Mouse (Mus musculus) mesoderm, embryonic 11.5 days (tissue): ENCODE measurements around the gene Suds3.
A peak's percentile ranks its signal among the peaks of the same experiment; 100 is the strongest.

Source experiments
- DNase-seq: peaks from one replicate; pipeline ENCODE4 v3.0.0-alpha.2; 2012; ENCODE audit warnings: low read depth, low spot score

Gene Suds3

GRCm38 (mm10) chr5:117114581-117115192 is 1.2 kb downstream of the Suds3 start:
- no peak for DNase-seq

GRCm38 (mm10) chr5:117113330-117113729 is 2.6 kb downstream of the Suds3 start:
- no peak for DNase-seq

GRCm38 (mm10) chr5:117111774-117112112 is 4.2 kb downstream of the Suds3 start:
- DNase-seq = no peak

GRCm38 (mm10) chr5:117111064-117111773 is 4.7 kb downstream of the Suds3 start:
- no peak for DNase-seq

GRCm38 (mm10) chr5:117109522-117109921 is 6.4 kb downstream of the Suds3 start:
- DNase-seq = no peak

GRCm38 (mm10) chr5:117108731-117109130 is 7.2 kb downstream of the Suds3 start:
- DNase-seq = no peak

- no peak for DNase-seq
Measured at GRCm38 (mm10) chr5:117108292-117108691, 7.6 kb downstream of the Suds3 start.

- no peak for DNase-seq
Measured at GRCm38 (mm10) chr5:117105761-117106160, 10.2 kb downstream of the Suds3 start.

GRCm38 (mm10) chr5:117104329-117104728 is 11.6 kb downstream of the Suds3 start:
- DNase-seq = no peak

- DNase-seq = no peak
Measured at GRCm38 (mm10) chr5:117103194-117103929, 12.6 kb downstream of the Suds3 start.

GRCm38 (mm10) chr5:117099742-117100141 is 16.2 kb downstream of the Suds3 start:
- no peak for DNase-seq

- no peak for DNase-seq
Measured at GRCm38 (mm10) chr5:117099008-117099407, 16.9 kb downstream of the Suds3 start.

- peak; percentile 72 for DNase-seq
Measured at GRCm38 (mm10) chr5:117096716-117097115, 19.2 kb downstream of the Suds3 start.

- DNase-seq = peak; percentile 76
Measured at GRCm38 (mm10) chr5:117094431-117094830, 21.5 kb downstream of the Suds3 start.

- no peak for DNase-seq
Measured at GRCm38 (mm10) chr5:117089786-117090185, 26.1 kb downstream of the Suds3 start.

GRCm38 (mm10) chr5:117089147-117089546 is 26.8 kb downstream of the Suds3 start:
- no peak for DNase-seq

GRCm38 (mm10) chr5:117087718-117088117 is 28.2 kb downstream of the Suds3 start:
- peak; percentile 21 for DNase-seq

GRCm38 (mm10) chr5:117069498-117069894 is 46.4 kb downstream of the Suds3 start:
- peak; percentile 60 for DNase-seq

GRCm38 (mm10) chr5:117068808-117069497 is 47.0 kb downstream of the Suds3 start:
- DNase-seq = peak; percentile 59

- peak; percentile 34 for DNase-seq
Measured at GRCm38 (mm10) chr5:117068181-117068580, 47.7 kb downstream of the Suds3 start.

GRCm38 (mm10) chr5:117061251-117061650 is 54.7 kb downstream of the Suds3 start:
- no peak for DNase-seq

- DNase-seq = no peak
Measured at GRCm38 (mm10) chr5:117060484-117061130, 55.3 kb downstream of the Suds3 start.
